Mouse (Mus musculus): Measurements from ENCODE around the gene Sesn1.

Sesn1 gene

DNA sequence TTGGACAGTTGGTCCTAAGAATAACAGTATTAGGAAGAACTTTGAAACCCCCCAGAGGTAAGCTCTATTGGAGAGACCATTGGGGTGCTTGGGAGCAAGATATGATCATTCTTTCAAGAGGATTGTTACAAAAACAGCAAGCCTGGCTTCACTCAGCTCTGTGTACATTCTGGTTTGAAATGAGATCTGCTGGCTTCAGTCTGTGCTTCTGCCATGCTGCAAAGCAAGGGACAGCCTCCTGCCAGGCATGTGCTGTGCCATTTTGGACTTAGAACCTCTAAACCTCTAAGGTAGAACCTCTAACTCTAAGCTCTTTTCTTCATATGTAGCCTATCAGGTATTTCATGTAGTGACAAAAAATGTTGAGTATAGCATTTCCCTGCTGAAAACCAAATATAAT, 65.9 kb downstream of the Sesn1 start:
- DNase-seq = no peak

DNA sequence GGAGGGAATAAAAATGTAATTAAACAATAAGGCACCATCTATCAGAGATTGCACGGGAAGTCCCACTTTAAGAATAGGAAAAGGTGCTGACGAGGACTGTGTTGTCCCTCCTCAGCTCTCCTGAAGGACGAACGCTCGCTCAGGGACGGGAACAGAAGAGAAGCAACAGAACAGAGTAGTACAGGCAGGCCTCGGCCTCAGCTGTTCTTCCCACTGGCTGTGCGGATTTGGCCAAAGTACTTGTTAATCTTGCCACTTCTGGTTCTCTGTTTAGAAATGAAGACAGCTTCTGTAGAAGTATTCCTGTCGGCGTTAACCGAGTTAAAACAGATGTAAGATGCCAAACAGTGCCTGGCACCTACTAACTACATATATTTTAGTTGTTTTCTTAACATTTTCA, 68.6 kb downstream of the Sesn1 start:
- no peak for DNase-seq

DNA sequence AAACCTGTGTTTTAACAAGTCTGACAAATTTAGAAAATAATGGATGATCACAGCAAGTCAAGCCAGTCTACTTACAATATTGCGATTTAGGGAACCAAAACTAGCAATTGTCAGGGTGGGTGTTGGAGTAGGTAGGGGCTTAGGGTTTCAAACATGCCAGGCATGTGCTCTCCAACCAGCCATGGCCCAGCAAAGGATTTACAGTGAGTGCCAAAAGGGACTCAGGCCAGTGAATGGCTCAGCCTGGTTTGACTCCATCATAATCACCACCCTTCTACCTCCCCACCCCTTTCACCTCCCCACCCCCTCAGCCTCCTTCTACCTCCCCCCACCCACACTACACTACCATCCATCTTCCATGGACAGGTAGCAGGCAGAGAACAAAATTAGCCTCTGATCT, 69.9 kb downstream of the Sesn1 start:
- no peak for DNase-seq

DNA sequence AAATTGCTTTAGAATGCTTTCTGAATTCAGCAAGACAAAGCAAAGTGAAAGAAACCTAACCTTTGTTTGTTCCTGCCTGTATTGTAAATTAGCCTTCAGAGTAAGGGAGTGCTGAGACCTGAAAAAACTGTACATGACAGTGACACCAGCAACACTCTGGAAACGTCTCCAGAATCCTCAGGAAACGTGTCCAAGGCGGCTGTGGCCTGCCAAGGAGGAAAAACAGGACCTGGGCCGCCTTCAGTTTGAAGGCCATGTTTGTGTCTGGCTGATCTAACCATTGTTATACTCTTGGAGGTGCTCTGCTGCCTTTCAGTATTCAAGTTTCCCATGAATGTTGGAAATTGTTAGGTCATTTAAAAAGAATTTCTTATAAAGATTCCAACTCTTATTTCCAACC, 70.5 kb downstream of the Sesn1 start:
- DNase-seq = no peak

DNA sequence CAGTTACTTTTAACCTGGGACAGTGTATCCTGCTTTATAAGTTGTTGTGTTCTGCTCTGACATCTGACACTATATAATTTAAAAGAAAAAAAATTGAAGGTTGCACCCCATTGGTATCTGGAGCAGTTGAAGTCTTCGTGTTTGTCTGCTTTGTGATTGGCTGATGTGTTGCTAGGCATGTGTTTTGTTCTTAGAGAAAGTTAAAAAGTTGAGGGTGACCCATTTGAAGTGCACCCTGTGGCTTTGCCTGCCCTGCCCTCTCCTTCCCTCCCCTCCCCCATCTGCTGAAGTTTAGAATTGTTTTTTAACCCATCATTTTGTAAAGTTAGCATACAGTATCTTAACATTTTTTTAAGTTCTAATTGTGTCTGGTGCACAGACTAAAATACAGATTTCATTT, 71.0 kb downstream of the Sesn1 start:
- peak in 1 of 2 experiments; percentile 56 for DNase-seq

DNA sequence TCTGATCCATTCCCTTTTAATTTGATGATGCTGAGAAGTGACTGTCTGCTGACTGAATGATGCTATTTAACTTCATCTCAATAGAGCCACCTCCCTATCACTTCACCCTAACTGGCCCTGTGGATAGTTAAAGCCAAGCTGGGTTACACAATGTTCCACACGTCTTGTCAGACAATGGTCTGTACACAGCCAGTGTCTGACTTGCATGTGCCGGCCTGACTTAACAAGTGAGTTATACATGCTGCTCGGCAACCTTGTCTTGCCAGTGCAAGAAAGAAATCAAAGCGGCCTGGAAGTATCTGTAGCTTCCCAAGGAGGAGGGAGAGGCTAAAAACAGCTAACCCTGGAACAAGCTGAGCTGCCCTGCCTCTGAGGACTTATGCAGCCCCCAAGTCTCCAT, 71.7 kb downstream of the Sesn1 start:
- DNase-seq = no peak

DNA sequence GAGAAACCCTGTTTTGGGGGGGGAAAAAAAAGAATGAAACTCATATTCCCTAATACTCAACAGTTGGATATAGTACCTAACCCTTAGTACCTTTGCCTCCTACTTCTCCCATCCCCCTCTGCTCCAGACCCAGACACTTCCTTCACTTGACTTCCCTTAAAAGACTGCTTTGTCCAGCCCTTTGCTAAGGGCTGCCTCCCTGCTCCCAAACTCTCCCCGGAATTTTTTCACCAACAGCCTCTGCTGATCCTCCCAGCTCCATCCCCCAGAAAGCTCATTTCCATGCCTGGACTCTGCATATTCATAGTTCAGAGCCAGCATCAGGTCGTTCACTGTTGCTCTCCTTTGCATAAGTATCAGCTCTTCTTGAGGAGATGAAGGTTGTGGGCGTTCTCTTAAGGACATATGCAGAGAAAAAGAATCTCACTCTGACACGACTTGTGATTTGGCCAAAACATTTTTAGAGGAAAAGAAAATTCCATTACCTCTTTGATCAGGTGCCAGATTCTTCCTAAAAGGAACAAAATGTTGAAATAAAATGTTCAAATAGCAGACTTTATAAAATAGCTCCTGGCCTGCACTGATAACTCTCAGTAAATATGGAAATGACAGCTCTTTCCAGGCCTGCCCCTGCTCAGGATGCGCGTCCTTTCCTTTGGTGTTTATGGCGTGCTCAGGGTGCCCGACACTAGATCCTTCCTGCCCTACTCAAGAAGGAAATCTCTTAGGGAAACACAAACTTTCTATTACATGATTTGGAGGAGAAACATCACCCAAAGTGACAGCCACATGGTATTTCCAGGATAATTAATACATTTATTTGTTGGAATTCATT, 74.2 kb downstream of the Sesn1 start:
- DNase-seq = no peak

DNA sequence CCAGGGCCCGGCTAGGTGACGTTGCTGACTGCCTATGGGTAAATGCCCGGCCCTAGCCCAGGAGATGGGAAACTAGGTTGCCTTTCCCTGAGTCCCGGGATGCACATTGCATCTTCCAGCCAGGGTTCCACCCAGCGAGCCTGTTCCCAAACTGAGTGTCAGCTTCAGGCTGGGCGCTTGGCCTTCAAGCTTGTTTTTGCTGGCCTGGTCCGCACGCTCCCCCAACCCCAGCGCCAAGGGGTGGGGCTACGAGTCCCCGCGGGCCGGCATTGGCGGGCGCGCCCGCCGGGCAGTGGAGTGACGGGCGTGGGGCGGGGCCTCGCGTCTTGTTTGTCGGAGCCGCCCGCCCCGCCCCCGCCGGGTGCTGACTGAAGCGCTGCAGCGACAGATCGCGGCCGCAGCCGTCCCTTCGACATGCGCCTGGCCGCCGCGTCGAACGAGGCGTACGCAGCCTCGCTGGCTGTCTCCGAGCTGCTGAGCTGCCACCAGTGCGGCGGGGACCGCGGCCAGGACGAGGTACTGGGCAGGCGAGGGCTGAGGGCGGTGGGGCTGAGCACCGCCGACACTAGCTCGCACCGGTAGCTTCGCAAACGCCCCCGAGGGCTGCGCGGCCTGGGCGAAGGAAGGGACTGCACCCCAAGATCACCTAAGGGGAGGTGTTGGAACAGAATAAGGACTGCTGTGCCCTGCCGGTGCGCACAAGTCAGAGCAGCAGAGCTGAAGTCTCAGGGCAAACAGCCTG, 77.5 kb downstream of the Sesn1 start:
- peak; percentile 84 to 86 for DNase-seq

DNA sequence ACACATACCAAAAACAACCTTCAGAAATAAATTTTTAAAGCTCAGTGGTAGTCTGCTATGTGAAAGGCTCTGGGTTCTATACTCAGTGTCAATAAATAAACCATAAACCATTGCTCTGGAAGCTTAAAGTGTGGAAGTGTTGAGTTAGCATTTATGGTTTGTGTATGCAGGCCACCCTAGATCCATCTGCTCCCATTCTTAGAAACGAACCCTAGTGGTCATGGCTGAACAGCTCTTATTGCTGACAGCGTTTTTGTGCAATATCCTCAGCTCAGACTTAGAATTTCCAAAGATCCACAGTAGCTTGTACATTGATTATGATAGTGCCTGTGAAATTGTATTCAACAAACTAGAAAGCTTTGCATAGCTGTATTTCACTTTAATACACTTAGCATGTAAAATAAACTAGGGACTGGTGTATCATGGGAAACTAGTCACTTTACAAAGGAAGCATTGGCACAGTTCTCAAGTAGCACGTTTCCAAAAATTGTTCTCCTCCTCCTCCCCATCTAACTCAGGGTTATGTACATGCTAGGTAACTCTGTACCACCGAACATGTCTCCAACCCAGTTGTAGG, 78.7 kb downstream of the Sesn1 start:
- DNase-seq = no peak

DNA sequence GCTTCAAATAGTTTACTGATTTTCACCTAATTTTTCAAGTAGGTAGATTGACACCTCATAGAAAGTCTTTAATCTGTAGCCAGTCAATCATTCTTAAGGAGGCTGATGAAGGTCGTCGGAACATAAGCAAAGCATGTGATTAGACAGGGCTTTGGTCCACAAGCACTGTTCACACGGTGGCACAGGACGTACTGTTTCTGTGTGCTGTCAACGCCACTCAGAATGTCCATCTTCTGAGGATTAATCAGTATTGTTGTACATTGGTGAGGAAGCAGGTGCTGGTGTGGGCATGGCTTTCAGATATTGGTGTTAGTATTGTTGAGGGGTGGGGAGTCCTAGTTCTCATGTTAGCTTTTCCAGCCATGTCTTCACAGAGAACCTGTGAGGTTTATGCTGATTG, 79.8 kb downstream of the Sesn1 start:
- DNase-seq = no peak

DNA sequence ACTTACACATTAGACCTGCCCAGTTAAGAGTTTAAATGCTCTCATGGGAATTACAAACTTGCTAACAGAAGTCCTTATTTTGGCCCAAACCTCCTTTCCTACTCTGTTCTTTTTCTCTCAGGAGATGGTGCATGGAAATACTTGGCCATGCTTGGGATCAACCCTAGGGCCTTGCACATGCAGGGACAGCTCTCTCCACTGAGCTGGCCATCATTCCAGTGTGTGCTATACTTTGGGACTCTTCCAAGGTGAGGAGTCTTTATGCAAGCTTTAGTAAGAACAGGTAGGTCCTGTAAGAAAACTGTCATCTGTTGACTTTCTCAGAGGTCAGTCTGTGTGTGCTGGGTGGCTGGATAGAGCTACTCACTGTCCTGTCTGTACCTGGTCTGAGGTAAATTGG, 80.8 kb downstream of the Sesn1 start:
- no peak for DNase-seq

DNA sequence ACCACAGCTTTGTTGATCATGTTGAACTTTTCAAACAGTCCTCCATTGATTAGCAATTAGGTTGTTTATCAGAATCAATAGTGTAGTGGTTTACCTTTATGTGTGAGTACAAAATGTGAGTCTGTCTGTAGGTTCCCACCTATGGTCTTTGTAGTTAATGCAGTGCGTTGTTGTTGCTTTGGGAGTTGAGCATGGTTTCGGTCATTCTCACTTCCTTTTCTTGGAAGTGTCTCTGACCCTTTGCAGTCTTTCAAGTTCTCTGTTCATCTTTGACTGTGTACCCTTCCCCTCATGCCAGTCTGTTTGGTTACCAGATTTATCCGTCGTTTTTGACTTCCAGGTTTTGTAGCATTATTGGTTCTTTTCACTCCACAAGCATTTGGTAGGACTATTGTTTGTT, 81.6 kb downstream of the Sesn1 start:
- DNase-seq = no peak

DNA sequence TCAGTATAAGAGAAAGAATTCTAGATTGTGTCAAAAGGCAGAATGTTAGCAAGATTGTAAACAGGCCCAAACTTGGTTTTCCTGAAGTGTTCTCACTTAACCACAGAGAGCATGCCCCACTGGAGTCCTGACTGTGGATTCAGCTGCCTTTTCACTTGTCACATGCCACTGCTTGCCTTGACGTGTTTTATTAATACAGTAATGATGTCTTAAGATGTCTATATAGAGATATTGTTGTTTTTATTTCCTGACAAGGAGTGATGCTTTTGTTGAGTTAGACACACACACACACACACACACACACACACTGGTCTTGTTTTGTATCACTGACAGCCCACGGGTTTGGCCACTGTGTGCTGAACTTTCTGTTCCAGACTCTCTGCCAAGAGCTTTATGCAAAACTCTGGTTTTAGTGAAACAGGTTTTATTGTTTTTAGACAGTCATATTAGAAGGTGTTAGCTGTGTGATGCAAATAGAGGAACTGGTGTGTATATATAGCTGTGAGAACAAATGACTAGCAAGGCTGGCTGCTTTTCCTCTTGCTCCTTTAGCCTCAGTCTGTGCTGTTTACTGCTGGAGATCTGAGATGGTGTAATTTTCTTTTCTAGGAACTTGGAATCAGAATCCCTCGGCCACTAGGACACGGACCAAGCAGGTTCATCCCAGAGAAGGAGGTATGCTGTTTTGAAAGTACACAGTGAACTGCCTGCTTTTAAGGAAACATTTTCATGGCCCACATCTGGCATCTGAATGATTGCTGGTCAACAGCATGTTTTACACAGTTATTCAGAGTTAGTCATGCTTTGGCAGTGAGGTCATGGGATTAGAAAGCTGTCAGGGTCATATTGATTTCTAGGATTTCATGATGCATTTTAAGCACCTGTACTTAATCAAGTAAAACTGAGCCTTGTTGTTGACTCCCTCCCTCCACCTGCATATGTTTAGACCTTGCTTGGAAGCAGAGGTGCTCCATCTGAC, 84.0 kb downstream of the Sesn1 start:
- DNase-seq = no peak

DNA sequence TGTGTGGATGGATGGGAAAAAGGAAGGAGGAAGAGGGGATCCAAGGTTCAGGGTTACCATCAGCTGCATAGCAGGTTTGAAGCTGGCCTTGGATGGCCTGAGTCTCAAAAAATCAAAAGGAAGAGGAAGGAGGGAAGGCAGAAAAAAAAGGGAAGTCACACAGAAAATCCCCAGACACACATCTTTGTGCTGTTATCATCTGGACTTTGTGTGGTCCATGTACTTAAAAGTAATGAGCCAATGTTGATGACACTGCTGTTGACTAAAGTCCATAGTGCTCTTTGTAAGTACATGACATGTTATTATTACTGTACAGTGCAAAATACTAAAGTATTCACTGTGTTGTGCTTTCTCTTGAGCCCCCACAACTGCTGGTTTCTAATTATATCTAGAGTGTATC, 86.7 kb downstream of the Sesn1 start:
- no peak for DNase-seq

DNA sequence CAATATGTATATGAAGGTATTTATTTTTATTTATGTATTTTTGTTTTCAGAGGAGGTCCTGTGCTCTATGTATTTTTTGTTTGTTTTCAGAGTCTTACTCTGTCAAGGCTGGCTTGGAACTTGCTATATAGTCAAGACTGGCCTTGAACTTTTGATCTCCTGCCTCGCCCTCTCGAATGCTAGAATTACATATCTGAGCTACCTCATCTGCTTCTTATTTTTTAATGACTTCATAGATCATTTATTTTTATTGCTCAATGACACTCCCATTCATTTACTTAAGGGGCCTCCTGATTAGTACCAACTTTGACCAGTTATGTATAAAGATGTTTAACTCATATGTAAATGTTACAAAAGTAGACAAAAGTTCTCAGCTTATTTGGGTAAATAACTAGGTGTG, 87.1 kb downstream of the Sesn1 start:
- DNase-seq = no peak

DNA sequence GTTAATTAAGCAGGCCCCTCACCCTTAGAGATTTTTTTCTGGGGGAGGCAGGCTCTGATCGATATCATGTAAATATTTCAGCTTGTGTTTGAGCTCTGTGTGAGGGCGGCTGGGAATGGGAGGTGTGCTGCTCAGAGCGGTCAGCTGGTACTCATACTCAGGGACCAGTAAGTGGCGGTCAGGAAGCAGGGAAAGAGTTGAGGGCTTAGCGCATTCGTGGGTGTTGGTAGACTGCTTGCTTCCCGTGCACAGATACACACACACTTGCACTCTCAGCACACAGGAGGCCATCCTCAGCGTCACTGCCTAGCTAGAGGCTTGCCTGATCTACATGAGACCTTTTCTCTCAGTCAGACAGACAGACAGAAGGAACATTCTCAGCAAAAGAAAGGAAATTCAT, 91.7 kb downstream of the Sesn1 start:
- DNase-seq = no peak

DNA sequence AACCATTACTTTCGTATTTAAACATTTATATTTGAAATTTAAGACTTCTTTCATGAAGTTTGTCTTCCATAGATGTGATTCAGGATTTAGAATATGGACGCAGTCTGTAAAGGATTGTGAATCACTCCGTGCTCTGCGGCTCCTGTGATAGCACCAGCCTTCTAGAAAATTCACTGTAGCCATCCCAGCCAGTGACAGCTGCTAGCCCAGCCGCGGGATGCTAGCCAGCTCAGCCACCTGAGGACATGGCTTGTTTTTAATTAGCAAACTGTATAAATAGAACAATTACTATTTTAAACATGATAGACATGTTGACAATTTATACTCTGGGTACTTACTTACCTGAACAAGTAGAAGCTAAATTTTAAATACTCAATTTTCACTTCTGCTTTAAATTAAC, 92.1 kb downstream of the Sesn1 start:
- no peak for DNase-seq

DNA sequence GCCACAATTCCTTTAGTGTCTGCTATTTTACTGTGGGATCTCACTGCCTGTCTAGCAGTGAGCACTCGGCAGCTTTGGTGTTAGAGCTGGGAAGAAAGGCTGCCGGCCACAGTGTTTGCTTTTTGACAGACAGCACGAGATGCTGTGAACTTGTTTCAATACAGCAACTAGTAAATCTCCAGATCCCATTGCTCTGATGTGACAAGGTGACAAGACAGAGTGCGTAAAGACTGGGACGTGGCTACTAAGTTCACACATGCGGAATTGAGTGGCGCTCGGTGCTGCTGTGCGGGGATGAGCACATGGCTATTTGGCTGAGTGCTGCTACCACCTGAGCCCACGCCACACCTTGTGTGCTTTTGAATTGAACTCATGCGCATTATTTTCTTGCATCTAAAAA, 97.7 kb downstream of the Sesn1 start:
- no peak for DNase-seq

DNA sequence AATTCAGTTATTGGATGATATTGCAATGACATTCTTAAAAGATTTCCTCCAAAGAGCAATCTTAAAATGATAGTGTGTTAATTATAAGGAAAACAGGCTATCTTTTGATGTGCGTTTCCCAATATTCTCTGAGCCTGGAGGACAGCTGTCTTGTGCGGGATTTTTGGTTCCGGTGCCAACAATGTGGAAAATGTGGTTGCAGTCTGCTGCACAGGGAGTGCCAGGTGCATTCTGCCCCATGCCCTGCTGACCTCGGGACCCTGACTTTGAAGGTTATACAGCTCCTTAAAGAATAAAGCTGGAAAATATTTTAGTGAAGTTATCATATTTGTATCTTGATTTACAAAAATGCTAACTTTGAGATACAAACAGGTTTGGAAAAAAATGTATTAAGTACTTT, 98.2 kb downstream of the Sesn1 start:
- no peak for DNase-seq

DNA sequence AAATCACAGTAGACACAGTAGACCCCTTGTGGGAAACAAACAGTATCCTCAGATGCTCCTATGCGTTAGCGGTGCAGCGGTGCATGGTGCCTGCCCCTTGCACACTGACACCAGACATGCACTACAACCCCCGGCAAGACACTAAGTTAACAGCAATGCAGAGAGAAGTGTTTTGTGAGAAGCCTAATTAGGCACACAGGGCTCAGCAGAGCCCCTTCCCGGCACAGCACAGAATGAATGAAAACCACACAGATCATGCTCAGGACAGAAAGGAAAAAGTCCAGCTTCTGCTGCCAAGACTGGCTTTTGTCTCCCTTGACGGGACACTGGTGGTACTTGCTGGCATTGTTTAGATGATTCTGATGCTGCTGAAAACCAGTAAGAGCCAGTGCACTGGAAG, 99.2 kb downstream of the Sesn1 start:
- DNase-seq = no peak

DNA sequence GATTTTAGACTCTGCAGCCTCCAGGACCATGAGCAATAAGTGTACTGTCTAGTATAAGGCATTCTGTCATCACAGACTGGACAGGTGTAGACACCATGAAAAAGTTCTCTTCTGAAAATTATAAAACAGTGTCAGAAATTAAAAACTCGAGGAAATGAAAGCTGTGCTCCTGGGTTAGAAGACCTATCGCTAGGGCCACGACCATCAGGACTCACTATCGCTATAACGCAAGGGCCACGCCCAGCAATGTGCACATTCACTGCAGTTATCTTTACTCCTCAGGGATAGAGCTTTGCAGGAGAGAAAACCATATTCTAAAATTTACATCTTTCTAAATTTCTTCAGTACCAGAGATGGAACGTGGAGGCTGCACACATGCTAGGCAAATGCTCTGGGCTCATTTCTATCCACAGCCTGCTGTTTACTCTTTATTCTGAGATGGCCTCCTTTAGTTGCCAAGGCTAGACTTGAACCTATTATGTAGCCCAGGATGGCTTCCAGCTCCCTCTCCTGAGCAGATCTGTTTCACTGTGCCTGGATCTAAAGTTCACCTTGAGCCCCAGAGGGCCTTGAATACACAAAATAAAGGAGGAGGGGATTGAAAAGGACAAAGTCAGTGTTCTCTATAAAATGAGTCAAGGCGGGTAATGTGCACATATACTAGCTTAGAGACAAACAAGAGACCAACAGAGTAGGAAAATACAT, 102.7 kb downstream of the Sesn1 start:
- no peak for DNase-seq

DNA sequence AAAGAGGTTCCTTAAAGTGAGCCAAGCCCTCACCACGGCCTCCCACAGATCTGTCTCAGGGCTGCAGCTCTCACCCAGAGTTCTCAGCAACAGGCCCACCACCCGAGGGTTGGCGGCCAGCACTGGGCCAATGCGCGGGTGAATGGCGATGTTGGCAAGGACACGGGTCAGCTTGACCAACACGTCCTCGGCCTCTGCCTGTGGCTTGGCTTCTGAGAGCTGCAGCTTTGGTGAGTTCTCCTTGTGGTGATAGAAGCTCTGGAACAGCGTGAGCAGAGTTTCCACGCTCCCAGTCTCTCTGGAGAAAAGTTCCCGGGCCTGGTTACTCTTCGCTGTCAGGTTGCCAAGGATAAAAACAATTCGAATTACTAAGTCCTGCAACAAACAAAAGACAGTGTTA, 117.0 kb downstream of the Sesn1 start:
- no peak for DNase-seq

Measured in thymus, adult 18-20 months (tissue).